Mouse (Mus musculus) CH12.LX (cell line): ENCODE results near the gene Nectin2. TPM values are rescaled to one million over a fixed set of nuclear protein-coding genes. Genes with fewer than 3 reads are reported as not detected.

Experiments used
- DNase-seq: peaks from one replicate; pipeline ENCODE4 v3.0.0-alpha.2; 2013; ENCODE audit errors: extremely low read depth
- H3K27ac ChIP-seq: 2 replicates; pipeline ENCODE4 v1.5.1; 2012; ENCODE audit warnings: low read depth, mild to moderate bottlenecking, control low read depth, moderate library complexity; ENCODE audit not compliant: insufficient read depth
- H3K27me3 ChIP-seq: replicated peaks from 2 replicates; pipeline ENCODE3; 2012; ENCODE audit warnings: inconsistent platforms
- H3K36me3 ChIP-seq, 2 experiments: replicated peaks in 1 of 2; 2 replicates each; pipeline versions ENCODE3 to v1.6.1; 2012; ENCODE audit warnings: inconsistent platforms in 1 of 2, low read length in 1 of 2, mild to moderate bottlenecking in 1 of 2, mixed read lengths in 1 of 2, moderate library complexity in 1 of 2; ENCODE audit not compliant: control insufficient read depth in 1 of 2, insufficient read depth in 1 of 2
- H3K4me1 ChIP-seq, 2 experiments: 2 replicates each; pipeline ENCODE4 v1.6.1; 2012; ENCODE audit warnings: inconsistent platforms in 1 of 2, moderate library complexity in 1 of 2; ENCODE audit not compliant: insufficient read depth in 2 of 2, control insufficient read depth in 1 of 2
- H3K4me2 ChIP-seq: 2 replicates; pipeline ENCODE4 v1.6.1; 2012; ENCODE audit warnings: low read depth, mild to moderate bottlenecking, control low read depth; ENCODE audit not compliant: poor library complexity, insufficient read depth, severe bottlenecking
- H3K4me3 ChIP-seq, 3 experiments: fragments of 150-350 bp in 1 of 3; sonication (generic) in 1 of 3; replicated peaks in 1 of 3; 2 replicates each; pipeline versions ENCODE3 to v1.5.1; 2011 to 2012; ENCODE audit warnings: low read depth in 2 of 3, low read length in 2 of 3, mild to moderate bottlenecking in 2 of 3, moderate library complexity in 2 of 3, control low read depth in 1 of 3, improper control_type of control experiment in 1 of 3, inconsistent platforms in 1 of 3, mixed read lengths in 1 of 3; ENCODE audit not compliant: poor library complexity in 1 of 3
- H3K79me2 ChIP-seq: replicated peaks from 2 replicates; pipeline ENCODE4 v1.6.1; 2012; ENCODE audit warnings: mild to moderate bottlenecking, moderate library complexity; ENCODE audit not compliant: control insufficient read depth, poor library complexity, insufficient read depth, severe bottlenecking; ENCODE audit errors: extremely low read depth
- H3K9ac ChIP-seq: 2 replicates; pipeline ENCODE4 v1.6.1; 2012; ENCODE audit warnings: low read depth, mild to moderate bottlenecking, control low read depth, moderate library complexity; ENCODE audit not compliant: insufficient read depth
- H3K9me3 ChIP-seq: replicated peaks from 2 replicates; pipeline ENCODE3; 2012; ENCODE audit warnings: low read length, inconsistent platforms, mixed read lengths
- CHD1 ChIP-seq: IDR thresholded peaks from 2 replicates; pipeline ENCODE4 v1.6.1; 2012; ENCODE audit warnings: low read depth, low read length, improper control_type of control experiment, inconsistent platforms
- E2F4 ChIP-seq: IDR thresholded peaks from 2 replicates; pipeline ENCODE4 v1.6.1; 2011; ENCODE audit warnings: low read depth, low read length, improper control_type of control experiment; ENCODE audit not compliant: insufficient replicate concordance
- ELF1 ChIP-seq: IDR thresholded peaks from 2 replicates; pipeline ENCODE4 v1.6.1; 2014; ENCODE audit warnings: low read depth, mild to moderate bottlenecking, inconsistent platforms, low read length, improper control_type of control experiment
- EP300 ChIP-seq: IDR thresholded peaks from 2 replicates; pipeline ENCODE4 v1.6.1; 2011; ENCODE audit warnings: low read length, improper control_type of control experiment
- ETS1 ChIP-seq: conservative IDR thresholded peaks from 2 replicates; pipeline ENCODE4 v1.6.1; 2012; ENCODE audit warnings: low read depth, mild to moderate bottlenecking, inconsistent platforms, low read length, improper control_type of control experiment, moderate library complexity
- HCFC1 ChIP-seq: IDR thresholded peaks from 2 replicates; pipeline ENCODE4 v1.6.1; 2012; ENCODE audit warnings: low read depth, mild to moderate bottlenecking, inconsistent platforms, low read length, improper control_type of control experiment
- IRF4 ChIP-seq: IDR thresholded peaks from 2 replicates; pipeline ENCODE4 v1.6.1; 2014; ENCODE audit warnings: low read depth, mild to moderate bottlenecking, inconsistent platforms, low read length, improper control_type of control experiment
- JUN ChIP-seq: IDR thresholded peaks from 2 replicates; pipeline ENCODE4 v1.6.1; 2011; ENCODE audit warnings: low read depth, mild to moderate bottlenecking, low read length, improper control_type of control experiment, moderate library complexity; ENCODE audit not compliant: insufficient read depth
- KAT2A ChIP-seq: IDR thresholded peaks from 2 replicates; pipeline ENCODE4 v1.6.1; 2012; ENCODE audit warnings: low read length, improper control_type of control experiment, inconsistent platforms; ENCODE audit not compliant: insufficient replicate concordance
- MAFK ChIP-seq: IDR thresholded peaks from 2 replicates; pipeline ENCODE4 v1.6.1; 2011; ENCODE audit warnings: low read length, improper control_type of control experiment; ENCODE audit not compliant: insufficient replicate concordance
- MAX ChIP-seq: IDR thresholded peaks from 2 replicates; pipeline ENCODE4 v1.6.1; 2011; ENCODE audit warnings: low read length, improper control_type of control experiment
- MAZ ChIP-seq: IDR thresholded peaks from 2 replicates; pipeline ENCODE4 v1.6.1; 2012; ENCODE audit warnings: low read depth, mild to moderate bottlenecking, inconsistent platforms, low read length, improper control_type of control experiment, moderate library complexity
- MEF2A ChIP-seq: IDR thresholded peaks from 2 replicates; pipeline ENCODE4 v1.6.1; 2014; ENCODE audit warnings: low read depth, mild to moderate bottlenecking, inconsistent platforms, low read length, improper control_type of control experiment, borderline replicate concordance
- MXI1 ChIP-seq: IDR thresholded peaks from 2 replicates; pipeline ENCODE4 v1.6.1; 2011; ENCODE audit warnings: mild to moderate bottlenecking, low read depth, low read length, improper control_type of control experiment
- MYC ChIP-seq: IDR thresholded peaks from 2 replicates; pipeline ENCODE4 v1.6.1; 2011; ENCODE audit warnings: low read depth, mild to moderate bottlenecking, improper control_type of control experiment, low read length
- NELFE ChIP-seq: IDR thresholded peaks from 2 replicates; pipeline ENCODE4 v1.6.1; 2011; ENCODE audit warnings: low read depth, low read length, improper control_type of control experiment
- POLR2A ChIP-seq: IDR thresholded peaks from 2 replicates; pipeline ENCODE4 v1.6.1; 2011; ENCODE audit warnings: low read depth, mild to moderate bottlenecking, improper control_type of control experiment, low read length
- POLR2AphosphoS2 ChIP-seq: IDR thresholded peaks from 2 replicates; pipeline ENCODE4 v1.6.1; 2011; ENCODE audit warnings: low read depth, low read length, improper control_type of control experiment
- RCOR1 ChIP-seq: conservative IDR thresholded peaks from 2 replicates; pipeline ENCODE4 v1.6.1; 2012; ENCODE audit warnings: low read depth, mild to moderate bottlenecking, inconsistent platforms, low read length, improper control_type of control experiment
- SIN3A ChIP-seq: IDR thresholded peaks from 2 replicates; pipeline ENCODE4 v1.6.1; 2012; ENCODE audit warnings: low read length, improper control_type of control experiment, inconsistent platforms
- TCF12 ChIP-seq: IDR thresholded peaks from 2 replicates; pipeline ENCODE4 v1.6.1; 2014; ENCODE audit warnings: low read depth, mild to moderate bottlenecking, inconsistent platforms, low read length, improper control_type of control experiment
- UBTF ChIP-seq: IDR thresholded peaks from 2 replicates; pipeline ENCODE4 v1.6.1; 2012; ENCODE audit warnings: low read depth, mild to moderate bottlenecking, inconsistent platforms, low read length, improper control_type of control experiment, moderate library complexity
- USF1 ChIP-seq: IDR thresholded peaks from 2 replicates; pipeline ENCODE4 v1.6.1; 2014; ENCODE audit warnings: low read depth, mild to moderate bottlenecking, inconsistent platforms, low read length, improper control_type of control experiment
- USF2 ChIP-seq: conservative IDR thresholded peaks from 2 replicates; pipeline ENCODE4 v1.6.1; 2011; ENCODE audit warnings: low read depth, low read length, improper control_type of control experiment
- ZC3H11A ChIP-seq: IDR thresholded peaks from 2 replicates; pipeline ENCODE4 v1.6.1; 2012; ENCODE audit warnings: low read depth, mild to moderate bottlenecking, inconsistent platforms, low read length, improper control_type of control experiment
- ZKSCAN1 ChIP-seq: IDR thresholded peaks from 2 replicates; pipeline ENCODE4 v1.6.1; 2012; ENCODE audit warnings: low read depth, inconsistent platforms, low read length, improper control_type of control experiment, borderline replicate concordance
- ZMIZ1 ChIP-seq: IDR thresholded peaks from 2 replicates; pipeline ENCODE4 v1.6.1; 2012; ENCODE audit warnings: low read depth, mild to moderate bottlenecking, inconsistent platforms, low read length, improper control_type of control experiment
- ZNF384 ChIP-seq: IDR thresholded peaks from 2 replicates; pipeline ENCODE4 v1.6.1; 2012; ENCODE audit warnings: low read depth, low read length, improper control_type of control experiment, inconsistent platforms
- dilution Hi-C: fragments of 300-500 bp; cut with MboI; formaldehyde crosslinking; loops from 2 replicates; pipeline ENCODE4 v1.14.3; 2020; ENCODE audit warnings: low sequenced_read_pairs; ENCODE audit not compliant: extremely low pct_unique_long_range_greater_than_20kb, extremely low pct_ligation_motif_present
- in situ Hi-C: fragments of 300-500 bp; cut with MboI; formaldehyde crosslinking; loops from 3 replicates; pipeline ENCODE4 v1.14.3; 2019; ENCODE audit warnings: low sequenced_read_pairs, low pct_ligation_motif_present, low pct_unique_long_range_greater_than_20kb, mixed read lengths
- polyA plus RNA-seq: library from polyadenylated mRNA; unstranded; fragments of >175 nt; gene quantifications from 2 replicates; pipeline ENCODE4 v1.2.1, GENCODE M21; 2012; ENCODE audit warnings: low read depth; ENCODE audit not compliant: insufficient read length
- total RNA-seq, 2 experiments: library from RNA; depleted of rRNA; stranded (reverse); fragments of 300-350 nt in 1 of 2; fragments of >200 nt in 1 of 2; gene quantifications; 2 replicates each; pipeline ENCODE4 v1.2.3; 2012 to 2014

The Nectin2 gene
- total and polyA plus RNA-seq, 3 experiments = 3.0 to 14.1 (median 6.3) TPM

DNA sequence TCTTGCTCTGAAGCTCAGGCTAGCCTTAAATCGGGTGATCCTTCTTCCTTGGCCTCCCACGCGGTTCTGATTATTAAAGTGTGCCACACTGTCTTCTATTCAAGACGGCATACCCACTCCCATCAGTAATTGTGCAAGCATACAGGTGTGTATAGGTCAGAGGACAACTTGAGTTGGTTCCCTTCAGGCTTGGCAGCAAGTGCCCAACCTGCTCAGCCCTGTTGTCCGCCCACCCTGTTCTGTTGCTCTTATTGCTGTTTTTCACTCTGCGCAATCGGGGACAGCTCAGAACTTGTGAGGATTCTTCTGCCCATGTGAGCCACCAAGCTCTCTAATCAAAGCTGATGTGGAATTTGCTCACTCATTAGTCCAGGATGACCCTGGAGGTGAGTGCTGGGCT lies 45.0 kb downstream of the Nectin2 start:
- H3K4me3 ChIP-seq = no peak overlapping the region
- peaks cover 5 to 18% of the 10 kb centered on the region in 2 experiments; a peak in 3 of 4 replicates for H3K4me1 ChIP-seq
- H3K27me3 ChIP-seq = no peaks in the 10 kb centered on the region
- no peaks in the 10 kb centered on the region for H3K79me2 ChIP-seq
- no peak overlapping the region for H3K27ac ChIP-seq
- no peak for TF ChIP-seq ZKSCAN1
- no peak for TF ChIP-seq JUN
- no peak for TF ChIP-seq HCFC1
- TF ChIP-seq MXI1 = no peak
- TF ChIP-seq CHD1 = no peak
- no peak for TF ChIP-seq USF1
- no peak for TF ChIP-seq MAFK
- no peak for TF ChIP-seq MEF2A
- TF ChIP-seq ZC3H11A = no peak
- no peak for TF ChIP-seq KAT2A
- no peak for TF ChIP-seq EP300
- TF ChIP-seq ZMIZ1 = no peak
- no peak for TF ChIP-seq ELF1
- no peak for TF ChIP-seq RCOR1
- TF ChIP-seq ZNF384 = no peak
- no peak for TF ChIP-seq USF2
- TF ChIP-seq TCF12 = no peak
- TF ChIP-seq MAZ = no peak
- no peak for TF ChIP-seq POLR2AphosphoS2
- no peak for TF ChIP-seq MAX
- dilution Hi-C loops = no loop called here
- in situ Hi-C loops = no loop called here
- H3K9me3 ChIP-seq = no peaks in the 10 kb centered on the region
- DNase-seq = no peak
- H3K36me3 ChIP-seq = peaks cover 67 to 87% of the 10 kb centered on the region in 2 experiments
- no peak overlapping the region for H3K4me2 ChIP-seq
- H3K9ac ChIP-seq = no peak overlapping the region

DNA sequence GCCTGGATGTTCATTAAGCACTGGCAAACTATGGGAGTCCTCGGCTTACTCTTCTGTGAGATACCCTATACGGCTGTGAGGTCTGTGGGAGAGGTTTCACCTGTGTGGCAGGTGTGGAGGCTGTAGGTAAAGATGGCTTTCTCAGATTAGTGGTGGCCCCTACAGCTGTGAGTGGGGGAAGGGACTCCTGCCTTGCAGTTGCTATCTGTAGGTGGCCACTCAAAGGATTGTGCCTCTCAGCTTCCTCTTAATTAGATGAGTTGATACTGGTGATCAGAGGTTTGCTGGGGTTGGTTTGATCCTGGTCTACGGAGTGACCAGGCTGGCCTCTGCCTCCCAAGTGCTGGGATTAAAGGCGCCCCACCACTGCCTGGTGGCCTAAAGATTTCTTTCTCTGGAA lies 45.8 kb downstream of the Nectin2 start:
- no peaks in the 10 kb centered on the region for H3K79me2 ChIP-seq
- no peak for TF ChIP-seq IRF4
- TF ChIP-seq POLR2AphosphoS2 = no peak
- no peak for TF ChIP-seq SIN3A
- no peak for TF ChIP-seq NELFE
- TF ChIP-seq ZMIZ1 = no peak
- TF ChIP-seq USF2 = no peak
- TF ChIP-seq USF1 = no peak
- TF ChIP-seq MEF2A = no peak
- TF ChIP-seq UBTF = no peak
- TF ChIP-seq POLR2A = no peak
- no peak for TF ChIP-seq MYC
- no peak for TF ChIP-seq ETS1
- no peak for TF ChIP-seq E2F4
- no peak for TF ChIP-seq MAX
- no peak for TF ChIP-seq ZNF384
- no peak for TF ChIP-seq ZKSCAN1
- no peak overlapping the region for H3K4me2 ChIP-seq
- dilution Hi-C loops = no loop called here
- peaks cover 62 to 83% of the 10 kb centered on the region in 2 experiments for H3K36me3 ChIP-seq
- DNase-seq = no peak
- in situ Hi-C loops = no loop called here
- no peaks in the 10 kb centered on the region for H3K9me3 ChIP-seq
- H3K27me3 ChIP-seq = no peaks in the 10 kb centered on the region
- H3K9ac ChIP-seq = no peak overlapping the region
- no peak overlapping the region for H3K4me3 ChIP-seq
- no peak overlapping the region for H3K27ac ChIP-seq
- peaks cover 6 to 26% of the 10 kb centered on the region in 2 experiments; a peak in 3 of 4 replicates for H3K4me1 ChIP-seq
